Mouse (Mus musculus): ENCODE data around the gene Prcd. TPM values are rescaled to one million over a fixed set of nuclear protein-coding genes. Genes with fewer than 3 reads are reported as not detected.
A peak's percentile ranks its signal among the peaks of the same experiment; 100 is the strongest.

The Prcd gene
- polyA plus RNA-seq, 1 experiment from 2014 or later: 3.4 TPM

GRCm38 (mm10) chr11:116644225-116645112, 8.9 kb upstream of the Prcd start:
- H3K4me3 ChIP-seq (replicated peaks): no peak overlapping the region
- 0 out of 2 replicates have a peak, but pooled peaks cover 3% of the 10 kb centered on the region for H3K36me3 ChIP-seq
- H3K9me3 ChIP-seq (replicated peaks): no peaks in the 10 kb centered on the region
- H3K4me1 ChIP-seq: peaks cover 24% of the 10 kb centered on the region
- 54% methylated on average over 21 of the region's 21 CpGs for WGBS
- peak overlapping the region; percentile 57 for H3K4me2 ChIP-seq
- H3K27me3 ChIP-seq (replicated peaks): 0 out of 2 replicates have a peak, but pooled peaks cover 2% of the 10 kb centered on the region
- ATAC-seq (ENCODE audit: low FRiP score): no peak
- peak overlapping the region; percentile 28; the same call in 1 of the 2 replicates for H3K9ac ChIP-seq (replicated peaks)
- peak overlapping the region; percentile 52 for H3K27ac ChIP-seq (replicated peaks)

GRCm38 (mm10) chr11:116645446-116646110, 7.8 kb upstream of the Prcd start:
- no peak overlapping the region for H3K27ac ChIP-seq (replicated peaks)
- 0 out of 2 replicates have a peak, but pooled peaks cover 2% of the 10 kb centered on the region for H3K27me3 ChIP-seq (replicated peaks)
- H3K4me2 ChIP-seq: no peak overlapping the region
- H3K9ac ChIP-seq (replicated peaks): no peak overlapping the region
- H3K36me3 ChIP-seq: 0 out of 2 replicates have a peak, but pooled peaks cover 3% of the 10 kb centered on the region
- WGBS: 74% methylated on average over 8 of the region's 8 CpGs
- no peak for ATAC-seq (ENCODE audit: low FRiP score)
- no peak overlapping the region for H3K4me3 ChIP-seq (replicated peaks)
- peaks cover 24% of the 10 kb centered on the region for H3K4me1 ChIP-seq
- H3K9me3 ChIP-seq (replicated peaks): no peaks in the 10 kb centered on the region

- WGBS: 79% methylated on average over 11 of the region's 11 CpGs
- no peak for ATAC-seq (ENCODE audit: low FRiP score)
These were observed 7.2 kb upstream of the Prcd start for GRCm38 (mm10) chr11:116646136-116646535.

GRCm38 (mm10) chr11:116646771-116647170, 6.6 kb upstream of the Prcd start:
- Histone ChIP-seq H3K9ac (replicated peaks) (no peak overlapping the region), H3K27ac (replicated peaks) (no peak overlapping the region), H3K9me3 (replicated peaks) (no peaks in the 10 kb centered on the region), H3K4me2 (no peak overlapping the region), H3K4me1 (peaks cover 34% of the 10 kb centered on the region), H3K4me3 (replicated peaks) (no peak overlapping the region), H3K27me3 (replicated peaks) (peaks cover 3% of the 10 kb centered on the region; the same call in 1 of the 2 replicates), H3K36me3 (0 out of 2 replicates have a peak, but pooled peaks cover 3% of the 10 kb centered on the region)
- 93% methylated on average over 7 of the region's 7 CpGs for WGBS
- no peak for ATAC-seq (ENCODE audit: low FRiP score)

More at GRCm38 (mm10) chr11:116646136-116646535, 7.2 kb upstream of the Prcd start:
- Histone ChIP-seq H3K36me3 (0 out of 2 replicates have a peak, but pooled peaks cover 3% of the 10 kb centered on the region), H3K4me2 (no peak overlapping the region), H3K4me3 (replicated peaks) (no peak overlapping the region), H3K9ac (replicated peaks) (no peak overlapping the region), H3K27ac (replicated peaks) (no peak overlapping the region), H3K4me1 (peaks cover 28% of the 10 kb centered on the region), H3K27me3 (replicated peaks) (peaks cover 2% of the 10 kb centered on the region; the same call in 1 of the 2 replicates), H3K9me3 (replicated peaks) (no peaks in the 10 kb centered on the region)

- H3K9me3 ChIP-seq (replicated peaks): no peaks in the 10 kb centered on the region
- H3K36me3 ChIP-seq: 0 out of 2 replicates have a peak, but pooled peaks cover 3% of the 10 kb centered on the region
- H3K4me3 ChIP-seq (replicated peaks): no peak overlapping the region
- WGBS: 75% methylated on average over 11 of the region's 11 CpGs
- H3K9ac ChIP-seq (replicated peaks): no peak overlapping the region
- H3K27me3 ChIP-seq (replicated peaks): peaks cover 5% of the 10 kb centered on the region; the same call in 1 of the 2 replicates
- no peak for ATAC-seq (ENCODE audit: low FRiP score)
- no peak overlapping the region for H3K27ac ChIP-seq (replicated peaks)
- H3K4me1 ChIP-seq: peaks cover 41% of the 10 kb centered on the region
- no peak overlapping the region for H3K4me2 ChIP-seq
These were observed 5.9 kb upstream of the Prcd start for GRCm38 (mm10) chr11:116647340-116647991.

- H3K27me3 ChIP-seq (replicated peaks): peaks cover 8% of the 10 kb centered on the region
- H3K4me1 ChIP-seq: peaks cover 45% of the 10 kb centered on the region
- no peak for ATAC-seq (ENCODE audit: low FRiP score)
- 62% methylated on average over 18 of the region's 18 CpGs for WGBS
- H3K9me3 ChIP-seq (replicated peaks): no peaks in the 10 kb centered on the region
- H3K4me2 ChIP-seq: no peak overlapping the region
- no peak overlapping the region for H3K9ac ChIP-seq (replicated peaks)
- no peak overlapping the region for H3K27ac ChIP-seq (replicated peaks)
- no peak overlapping the region for H3K4me3 ChIP-seq (replicated peaks)
- 0 out of 2 replicates have a peak, but pooled peaks cover 3% of the 10 kb centered on the region for H3K36me3 ChIP-seq
These were observed 5.0 kb upstream of the Prcd start for GRCm38 (mm10) chr11:116648213-116648921.

GRCm38 (mm10) chr11:116648976-116649375, 4.4 kb upstream of the Prcd start:
- ATAC-seq (ENCODE audit: low FRiP score): no peak
- H3K4me3 ChIP-seq (replicated peaks): no peak overlapping the region
- WGBS: 75% methylated on average over 10 of the region's 10 CpGs
- H3K36me3 ChIP-seq: 0 out of 2 replicates have a peak, but pooled peaks cover 3% of the 10 kb centered on the region
- peaks cover 8% of the 10 kb centered on the region for H3K27me3 ChIP-seq (replicated peaks)
- H3K9ac ChIP-seq (replicated peaks): no peak overlapping the region
- no peak overlapping the region for H3K27ac ChIP-seq (replicated peaks)
- no peak overlapping the region for H3K4me2 ChIP-seq
- no peaks in the 10 kb centered on the region for H3K9me3 ChIP-seq (replicated peaks)
- H3K4me1 ChIP-seq: peaks cover 43% of the 10 kb centered on the region

- peaks cover 9% of the 10 kb centered on the region for H3K27me3 ChIP-seq (replicated peaks)
- 0 out of 2 replicates have a peak, but pooled peaks cover 3% of the 10 kb centered on the region for H3K36me3 ChIP-seq
- no peak overlapping the region for H3K4me3 ChIP-seq (replicated peaks)
- H3K4me1 ChIP-seq: peaks cover 44% of the 10 kb centered on the region
- no peak overlapping the region for H3K4me2 ChIP-seq
- no peak overlapping the region for H3K27ac ChIP-seq (replicated peaks)
- ATAC-seq (ENCODE audit: low FRiP score): no peak
- no peaks in the 10 kb centered on the region for H3K9me3 ChIP-seq (replicated peaks)
- WGBS: 94% methylated on average over 13 of the region's 13 CpGs
- H3K9ac ChIP-seq (replicated peaks): no peak overlapping the region
These were observed 3.5 kb upstream of the Prcd start for GRCm38 (mm10) chr11:116649711-116650337.

- Histone ChIP-seq H3K4me1 (peaks cover 44% of the 10 kb centered on the region), H3K27ac (replicated peaks) (no peak overlapping the region), H3K36me3 (0 out of 2 replicates have a peak, but pooled peaks cover 3% of the 10 kb centered on the region), H3K9me3 (replicated peaks) (no peaks in the 10 kb centered on the region), H3K9ac (replicated peaks) (no peak overlapping the region), H3K4me2 (no peak overlapping the region), H3K27me3 (replicated peaks) (peaks cover 12% of the 10 kb centered on the region), H3K4me3 (replicated peaks) (no peak overlapping the region)
- 78% methylated on average over 8 of the region's 8 CpGs for WGBS
- no peak for ATAC-seq (ENCODE audit: low FRiP score)
These were observed 2.5 kb upstream of the Prcd start for GRCm38 (mm10) chr11:116650811-116651210.

- H3K4me2 ChIP-seq: peak overlapping the region; percentile 95
These were observed 2.0 kb upstream of the Prcd start for GRCm38 (mm10) chr11:116651339-116651738.

More at GRCm38 (mm10) chr11:116651339-116651738, 2.0 kb upstream of the Prcd start:
- Histone ChIP-seq H3K4me1 (peaks cover 45% of the 10 kb centered on the region), H3K9me3 (replicated peaks) (no peaks in the 10 kb centered on the region), H3K4me3 (replicated peaks) (no peak overlapping the region), H3K27me3 (replicated peaks) (peaks cover 12% of the 10 kb centered on the region), H3K36me3 (0 out of 2 replicates have a peak, but pooled peaks cover 3% of the 10 kb centered on the region), H3K9ac (replicated peaks) (no peak overlapping the region), H3K27ac (replicated peaks) (no peak overlapping the region)
- 84% methylated on average over 8 of the region's 8 CpGs for WGBS
- no peak for ATAC-seq (ENCODE audit: low FRiP score)

Measured in neural tube, embryonic 15.5 days (tissue).